Mouse (Mus musculus) forebrain, embryonic 14.5 days (tissue): ENCODE measurements around the gene L1cam. TPM values are rescaled to one million over a fixed set of nuclear protein-coding genes. Genes with fewer than 3 reads are reported as not detected.
A peak's percentile ranks its signal among the peaks of the same experiment; 100 is the strongest.

Experiments
- ATAC-seq: fragments of 200-750 bp; cut with Nextera tagmentation; 2 replicates; pipeline ENCODE4 v1.8.0; 2017; ENCODE audit warnings: mild to moderate bottlenecking, moderate library complexity
- DNase-seq: peaks from one replicate; pipeline ENCODE4 v3.0.0-alpha.2; 2015; ENCODE audit warnings: low spot score
- H3K27ac ChIP-seq: fragments of 300-500 bp; sonication (generic); 2 replicates; pipeline ENCODE4 v1.5.1; 2014; ENCODE audit warnings: low read depth, mild to moderate bottlenecking, control low read depth, low read length, moderate library complexity
- H3K27me3 ChIP-seq: fragments of 300-500 bp; sonication (generic); replicated peaks from 2 replicates; pipeline ENCODE4 v1.6.1; 2014; ENCODE audit warnings: low read length, control low read depth, mixed read lengths; ENCODE audit not compliant: control insufficient read depth, insufficient read depth
- H3K36me3 ChIP-seq: fragments of 300-500 bp; sonication (generic); 2 replicates; pipeline ENCODE4 v1.6.1; 2014; ENCODE audit warnings: low read length, control low read depth; ENCODE audit not compliant: control insufficient read depth, insufficient read depth
- H3K4me1 ChIP-seq: fragments of 300-500 bp; sonication (generic); 2 replicates; pipeline ENCODE4 v1.6.1; 2014; ENCODE audit warnings: antibody characterized with exemption, low read length, control low read depth; ENCODE audit not compliant: control insufficient read depth, insufficient read depth
- H3K4me2 ChIP-seq: fragments of 300-500 bp; sonication (generic); 2 replicates; pipeline ENCODE4 v1.6.1; 2014; ENCODE audit warnings: mild to moderate bottlenecking, control low read depth, low read length
- H3K4me3 ChIP-seq: fragments of 300-500 bp; sonication (generic); 2 replicates; pipeline ENCODE4 v1.5.1; 2014; ENCODE audit warnings: low read depth, low read length, control low read depth
- H3K9ac ChIP-seq: fragments of 300-500 bp; sonication (generic); 2 replicates; pipeline ENCODE4 v1.6.1; 2014; ENCODE audit warnings: mild to moderate bottlenecking, low read length, control low read depth, moderate library complexity
- H3K9me3 ChIP-seq: fragments of 300-500 bp; sonication (generic); replicated peaks from 2 replicates; pipeline ENCODE4 v1.6.1; 2016; ENCODE audit warnings: low read length, control low read depth, mixed read lengths; ENCODE audit not compliant: control insufficient read depth
- WGBS: fragments of 180-500 bp; shearing (Covaris S2); extraction: QIAGEN DNeasy Blood & Tissue Kit; methylation state at CpG from one replicate; pipeline ENCODE4 v1.1.7; 2014; 5-methylcytosine and 5-hydroxymethylcytosine counted together
- polyA plus RNA-seq: library from polyadenylated mRNA; unstranded; fragments of >200 nt; fragmentation: Nextera tagmentation; extraction: Ambion mirVana; gene quantifications from 2 replicates; pipeline ENCODE4 v1.2.1, GENCODE M21; 2014

Gene L1cam
- polyA plus RNA-seq, 1 experiment from 2014 or later, result 53.6 TPM

DNA sequence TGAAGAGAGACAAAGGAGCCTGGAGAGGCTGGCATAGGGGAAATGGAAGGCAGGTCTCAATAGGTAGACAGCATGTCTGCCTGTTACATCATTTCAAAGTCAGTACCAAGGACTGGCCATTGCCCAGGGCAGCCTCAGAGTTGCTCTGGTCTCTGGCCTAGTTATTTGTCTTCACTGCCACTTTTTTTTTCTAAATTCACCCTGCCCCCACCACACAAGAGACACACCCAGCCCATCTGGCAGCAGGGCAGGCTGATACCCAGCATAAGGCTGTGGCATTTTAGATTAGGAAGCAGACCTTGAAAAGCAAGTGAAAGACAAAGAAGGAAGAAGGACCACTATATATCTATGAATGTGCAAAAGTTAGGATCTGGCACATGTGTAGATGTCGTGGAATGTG is 28.1 kb downstream of the L1cam start:
- no peaks in the 10 kb centered on the region for H3K27me3 ChIP-seq
- H3K9ac ChIP-seq, result 0 out of 2 replicates have a peak overlapping the region, but pooled peaks have one; percentile 32
- no peaks in the 10 kb centered on the region for H3K9me3 ChIP-seq
- no peak overlapping the region for H3K4me3 ChIP-seq
- 64% methylated on average over 1 of the region's 1 CpGs for WGBS
- ATAC-seq (peak; percentile 15; the same call in 1 of the 2 replicates), DNase-seq (no peak)
- H3K4me2 ChIP-seq, result peak overlapping the region; percentile 24; the same call in 1 of the 2 replicates
- H3K4me1 ChIP-seq, result peaks cover 12% of the 10 kb centered on the region
- peak overlapping the region; percentile 88 for H3K27ac ChIP-seq
- H3K36me3 ChIP-seq, result peaks cover 14% of the 10 kb centered on the region

DNA sequence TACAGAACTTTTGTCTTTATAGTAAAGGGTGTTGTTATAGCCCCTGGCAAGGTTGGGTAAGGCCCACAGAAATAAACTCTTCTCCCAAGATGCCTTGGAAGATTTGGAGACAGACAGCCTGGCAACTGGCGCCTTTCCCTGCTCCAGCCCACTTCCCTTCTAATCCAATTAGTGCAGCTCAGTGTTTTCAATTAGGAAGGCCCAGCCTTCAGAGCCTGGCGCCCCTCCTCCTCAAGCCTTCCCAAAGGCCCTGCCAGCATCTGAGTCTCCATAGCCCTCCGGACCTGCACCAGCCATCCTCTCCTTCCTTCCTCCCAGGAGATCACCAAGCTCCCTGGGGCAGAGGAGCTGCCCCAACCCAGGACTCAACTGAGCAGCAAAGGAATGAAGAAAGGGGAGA is 28.6 kb downstream of the L1cam start:
- DNase-seq (peak; percentile 76), ATAC-seq (peak; percentile 79)
- no peaks in the 10 kb centered on the region for H3K27me3 ChIP-seq
- H3K4me3 ChIP-seq, result no peak overlapping the region
- peaks cover 19% of the 10 kb centered on the region for H3K36me3 ChIP-seq
- peaks cover 12% of the 10 kb centered on the region for H3K4me1 ChIP-seq
- peak overlapping the region; percentile 24; the same call in 1 of the 2 replicates for H3K4me2 ChIP-seq
- H3K27ac ChIP-seq, result peak overlapping the region; percentile 88
- H3K9ac ChIP-seq, result 0 out of 2 replicates have a peak overlapping the region, but pooled peaks have one; percentile 32
- 34% methylated on average over 3 of the region's 3 CpGs for WGBS
- no peaks in the 10 kb centered on the region for H3K9me3 ChIP-seq

DNA sequence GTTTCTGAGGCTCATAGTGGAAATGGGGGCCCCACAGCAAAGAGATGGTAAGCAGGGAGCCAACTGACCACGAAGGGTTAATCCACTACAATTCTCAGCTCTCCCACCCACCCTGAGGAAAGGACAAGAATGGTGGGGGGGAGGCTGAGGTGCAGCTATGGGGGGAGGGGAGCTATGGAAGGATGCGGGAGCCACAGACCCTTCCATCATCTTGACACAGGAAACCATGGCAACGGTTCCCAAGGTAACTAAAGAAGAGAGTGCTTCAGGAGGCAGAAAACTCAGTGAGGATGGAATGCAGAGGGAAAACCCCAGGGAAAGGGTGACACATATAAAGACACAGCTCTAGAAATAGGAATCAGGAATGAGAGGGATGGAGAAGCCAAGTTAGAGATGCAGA is 31.2 kb downstream of the L1cam start:
- Histone ChIP-seq H3K27ac (peak overlapping the region; percentile 68), H3K9me3 (no peaks in the 10 kb centered on the region), H3K4me1 (peaks cover 12% of the 10 kb centered on the region), H3K9ac (no peak overlapping the region), H3K36me3 (peaks cover 33% of the 10 kb centered on the region), H3K4me3 (no peak overlapping the region), H3K27me3 (no peaks in the 10 kb centered on the region), H3K4me2 (peak overlapping the region; percentile 7; the same call in 1 of the 2 replicates)
- DNase-seq (peak; percentile 83), ATAC-seq (peak; percentile 65)
- 47% methylated on average over 3 of the region's 3 CpGs for WGBS

DNA sequence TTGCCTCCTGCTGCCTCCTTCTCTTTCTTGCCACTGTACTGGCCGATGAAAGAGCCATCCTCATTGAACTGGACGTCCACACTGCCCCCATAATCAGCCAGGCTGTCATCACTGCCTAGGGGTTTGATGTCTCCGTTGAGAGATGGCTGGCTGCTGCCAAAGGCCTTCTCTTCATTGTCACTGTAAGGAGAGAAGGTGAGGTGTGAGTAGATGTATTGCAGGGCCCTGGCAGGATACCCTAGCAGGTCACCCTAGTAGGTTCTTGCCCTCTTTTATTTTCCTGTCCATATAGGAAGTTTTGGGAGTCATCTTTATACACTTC is 40.9 kb downstream of the L1cam start:
- H3K27ac ChIP-seq, result no peak overlapping the region
- no peak for DNase-seq
- no peak overlapping the region for H3K4me2 ChIP-seq
- H3K36me3 ChIP-seq, result peaks cover 11% of the 10 kb centered on the region; the same call in 1 of the 2 replicates
- no peak for ATAC-seq
- 76% methylated on average over 3 of the region's 3 CpGs for WGBS
- H3K4me3 ChIP-seq, result no peak overlapping the region
- no peaks in the 10 kb centered on the region for H3K27me3 ChIP-seq
- no peaks in the 10 kb centered on the region for H3K4me1 ChIP-seq
- H3K9ac ChIP-seq, result no peak overlapping the region
- no peaks in the 10 kb centered on the region for H3K9me3 ChIP-seq

DNA sequence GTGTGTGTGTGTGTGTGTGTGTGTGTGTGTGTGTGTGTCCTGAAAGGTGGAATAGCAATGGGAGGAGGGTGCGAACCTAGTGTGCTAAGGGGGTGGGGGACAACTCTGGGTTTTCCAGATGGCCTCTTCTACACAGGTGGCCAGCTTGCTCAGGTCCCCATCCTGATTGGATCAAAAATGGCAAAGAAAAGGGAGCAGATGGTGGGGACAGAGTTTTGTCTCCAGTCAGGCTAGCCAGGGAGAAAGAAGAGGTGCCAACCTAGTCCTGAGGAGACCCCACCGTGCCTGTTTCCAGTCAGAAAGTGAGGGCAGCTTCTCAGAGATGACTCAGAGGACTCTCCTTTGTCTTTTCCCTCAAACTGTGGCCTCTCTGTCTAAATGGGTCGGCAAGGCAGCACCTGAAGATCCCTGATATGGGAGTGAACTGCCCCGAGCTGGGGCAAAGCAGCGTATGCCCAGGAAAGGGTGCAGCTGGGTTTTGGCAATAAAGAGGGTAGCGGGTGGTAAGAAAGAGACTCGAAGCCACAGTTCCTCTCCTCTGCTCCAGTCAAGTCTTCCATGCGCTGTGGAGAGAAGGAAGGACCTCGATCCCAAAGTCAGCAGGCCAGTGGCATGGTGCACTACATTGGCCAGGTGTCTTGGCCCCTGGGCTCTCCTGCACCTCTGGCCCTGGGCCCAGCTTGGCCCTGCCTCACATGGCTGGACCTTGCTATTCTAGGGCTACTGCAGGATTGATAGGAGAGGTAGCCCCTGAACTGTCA is 41.4 kb downstream of the L1cam start:
- Histone ChIP-seq H3K9ac (no peak overlapping the region), H3K36me3 (peaks cover 5% of the 10 kb centered on the region; the same call in 1 of the 2 replicates), H3K9me3 (no peaks in the 10 kb centered on the region), H3K27me3 (no peaks in the 10 kb centered on the region), H3K4me3 (no peak overlapping the region), H3K4me1 (no peaks in the 10 kb centered on the region), H3K27ac (no peak overlapping the region), H3K4me2 (no peak overlapping the region)
- no peak for DNase-seq
- 75% methylated on average over 9 of the region's 9 CpGs for WGBS
- ATAC-seq, result no peak

DNA sequence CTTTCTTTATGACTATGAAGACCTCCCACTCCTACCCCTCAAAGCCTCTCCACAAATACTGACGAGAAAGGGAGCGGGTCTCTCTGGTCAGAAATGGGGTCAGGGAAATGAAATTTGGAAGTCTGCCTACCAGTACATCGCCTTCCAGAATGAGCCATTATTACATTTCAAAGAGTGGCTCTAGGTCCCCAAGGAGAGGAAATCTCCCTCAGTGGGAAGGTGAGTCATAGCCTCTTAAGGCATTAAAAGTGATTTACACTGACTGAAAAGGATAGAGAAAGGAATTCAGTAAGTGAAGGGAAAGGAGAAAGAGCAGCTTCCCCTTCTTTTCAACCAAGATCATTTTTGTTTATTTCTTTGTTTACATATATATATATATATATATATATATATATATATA is 59.2 kb downstream of the L1cam start:
- 84% methylated on average over 3 of the region's 3 CpGs for WGBS
- no peak overlapping the region for H3K4me2 ChIP-seq
- H3K9ac ChIP-seq, result no peak overlapping the region
- ATAC-seq, result no peak
- no peaks in the 10 kb centered on the region for H3K9me3 ChIP-seq
- no peak for DNase-seq
- H3K36me3 ChIP-seq, result no peaks in the 10 kb centered on the region
- no peaks in the 10 kb centered on the region for H3K4me1 ChIP-seq
- no peak overlapping the region for H3K4me3 ChIP-seq
- H3K27me3 ChIP-seq, result no peaks in the 10 kb centered on the region
- no peak overlapping the region for H3K27ac ChIP-seq

DNA sequence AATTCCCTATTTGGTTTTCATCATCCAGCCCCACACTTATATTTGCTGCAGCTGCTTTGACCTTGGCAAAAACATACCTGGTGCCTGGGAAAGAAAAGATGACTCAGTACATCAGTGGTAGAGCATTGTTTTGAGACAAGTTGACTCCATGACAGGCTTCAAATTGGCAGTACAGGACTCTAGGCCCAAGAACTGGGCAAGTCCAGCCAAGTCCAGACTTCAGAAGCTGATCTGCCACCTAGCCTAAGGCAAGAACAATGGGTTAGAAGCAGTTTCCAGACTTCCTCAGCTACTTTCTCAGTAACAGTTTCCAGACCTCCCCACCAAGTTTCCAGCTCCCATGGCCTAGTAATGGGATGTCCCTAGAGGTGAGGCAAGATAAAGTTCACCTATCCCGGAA is 60.2 kb downstream of the L1cam start:
- Histone ChIP-seq H3K36me3 (no peaks in the 10 kb centered on the region), H3K4me1 (no peaks in the 10 kb centered on the region), H3K27ac (no peak overlapping the region), H3K9me3 (no peaks in the 10 kb centered on the region), H3K4me3 (no peak overlapping the region), H3K4me2 (no peak overlapping the region), H3K27me3 (no peaks in the 10 kb centered on the region), H3K9ac (no peak overlapping the region)
- WGBS, result 96% methylated on average over 1 of the region's 1 CpGs
- ATAC-seq, result no peak
- DNase-seq, result no peak

DNA sequence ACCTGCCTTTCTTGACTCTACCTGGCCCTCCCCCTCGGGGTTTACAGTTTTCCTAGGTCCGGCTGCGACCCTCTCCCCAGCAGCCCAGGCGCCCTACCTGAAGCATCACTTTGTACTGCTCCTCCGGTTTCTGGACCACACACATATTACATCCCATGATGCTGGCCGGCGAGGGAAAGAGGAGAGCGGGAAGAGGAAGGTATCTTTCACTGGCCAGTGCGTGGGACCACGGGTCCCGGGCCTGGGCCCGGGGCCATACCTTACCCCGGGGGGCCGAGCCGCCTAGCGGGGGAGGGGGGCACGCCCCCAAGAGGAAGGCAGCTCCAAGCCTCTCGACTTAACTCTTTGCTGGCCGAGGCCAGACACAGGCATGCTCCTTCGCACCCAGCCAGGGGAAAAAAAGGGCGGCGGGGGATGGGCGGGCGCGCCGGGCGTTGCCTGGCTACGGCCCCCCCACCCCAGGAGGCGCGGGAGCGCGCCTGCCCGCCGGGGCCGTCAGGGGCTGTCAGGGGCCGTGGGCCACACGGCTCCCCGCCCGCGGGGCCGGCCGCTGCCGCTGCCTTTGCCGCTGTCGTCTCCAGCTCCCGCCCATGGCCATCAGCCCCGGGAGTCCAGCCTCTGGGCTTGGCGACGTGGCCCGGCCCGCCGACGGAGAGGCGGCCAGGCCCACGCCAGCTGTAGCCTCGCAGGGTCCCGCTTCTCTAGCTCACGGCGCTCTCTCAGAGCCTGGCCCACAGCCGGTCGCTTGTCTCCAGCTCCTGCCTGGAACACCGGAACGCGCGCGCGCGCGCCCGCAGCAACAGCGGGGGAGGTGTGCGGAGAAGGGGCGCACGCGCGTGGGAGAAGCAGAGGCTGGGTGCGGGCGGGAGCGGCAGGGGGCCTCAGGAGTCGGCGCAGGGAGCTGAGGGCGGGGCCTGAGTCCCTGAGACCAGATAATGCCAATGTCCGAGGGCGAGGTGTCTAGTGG is 71.4 kb downstream of the L1cam start, which contains the start of gene Pdzd4:
Gene Pdzd4, minus strand, starts transcription at position 785 of the 967 bp plus-strand sequence.
- H3K4me2 ChIP-seq, result peak within 1 kb of the TSS; percentile 59
- no peaks in the 10 kb centered on the region for H3K9me3 ChIP-seq
- peak; percentile 87 for DNase-seq
- ATAC-seq, result peak; percentile 87
- no peaks in the 10 kb centered on the region for H3K27me3 ChIP-seq
- peak within 1 kb of the TSS; percentile 88 for H3K27ac ChIP-seq
- no peaks in the 10 kb centered on the region for H3K4me1 ChIP-seq
- peak within 1 kb of the TSS; percentile 81 for H3K9ac ChIP-seq
- H3K4me3 ChIP-seq, result peak within 1 kb of the TSS; percentile 58
- WGBS, result 33% methylated on average over 65 of the region's 84 CpGs
- no peaks in the 10 kb centered on the region for H3K36me3 ChIP-seq
